Mouse (Mus musculus): ENCODE measurements around the gene Ofd1.

GRCm38 (mm10) chrX:166351790-166352189 is 88.7 kb downstream of the Ofd1 start:
- peak; percentile 68 for TF ChIP-seq CTCF (IDR thresholded peaks at IDR 0.05; ENCODE audit: low read depth)
- no peak for TF ChIP-seq EP300 (IDR thresholded peaks at IDR 0.05; ENCODE audit: low read depth)
